Comparison of ENCODE assay signal across 23 mouse cellular contexts in genomic region chr2:27166074-27166473, GRCm38 (mm10). TPM values are rescaled to one million over a fixed set of nuclear protein-coding genes. Genes with fewer than 3 reads are reported as not detected.
DNase-seq lines count a peak whose midpoint lies in the region; ATAC-seq and TF ChIP-seq lines count a peak whose summit lies in the region.
"Had no signal": no experiment of that assay in that cellular context is flagged by ENCODE, and none has a peak within 500 bp of the region (broad histone marks: within the 10 kb centered on the region; RNA-seq: fewer than 3 reads in every experiment).

No protein-coding gene starts in this region.

- H3K36me3 ChIP-seq in thymus, adult 2 months (ENCODE audit: control insufficient read depth, insufficient read depth, low read length) = no peaks in the 10 kb centered on the region
- no peaks in the 10 kb centered on the region for H3K36me3 ChIP-seq in liver, embryonic 12.5 days
- H3K36me3 ChIP-seq: embryonic facial prominence, embryonic 12.5 days; heart, embryonic 15.5 days; stomach, embryonic 15.5 days had no signal

- DNase-seq in thymus, adult 2 months = peak; percentile 12
- DNase-seq in thymus, adult 18-20 months = no peak
- peak; percentile 58 to 61 for DNase-seq in layer of hippocampus, postnatal 10 days (ENCODE audit: low spot score in 2 of 2)
- peak; percentile 26 to 32 for DNase-seq in thymus, postnatal 10 days (ENCODE audit: low spot score in 2 of 2)
- DNase-seq in spleen, postnatal 36 days (ENCODE audit: low spot score in 2 of 2) = no peak
- no peak for DNase-seq in adrenal gland, adult 2 months
- DNase-seq: adrenal gland, adult 8-10 months; cerebellum, adult 9-10 months; gastrocnemius, postnatal 25 days; spleen, adult 18-20 months had no signal

- peaks cover 29% of the 10 kb centered on the region for H3K4me1 ChIP-seq in thymus, adult 2 months (replicated peaks; ENCODE audit: control insufficient read depth, insufficient read depth, low read length)
- H3K4me1 ChIP-seq in liver, embryonic 12.5 days = no peaks in the 10 kb centered on the region

- H3K9me3 ChIP-seq in liver, embryonic 12.5 days (replicated peaks) = no peaks in the 10 kb centered on the region
- H3K9me3 ChIP-seq: embryonic facial prominence, embryonic 12.5 days; heart, embryonic 15.5 days; stomach, embryonic 15.5 days had no signal

- 18% methylated on average over 2 of the region's 2 CpGs for WGBS in thymus, adult 2 months
- WGBS in liver, embryonic 12.5 days (ENCODE audit: insufficient replicate concordance) = 44% methylated on average over 2 of the region's 2 CpGs

- no peak overlapping the region for H3K27ac ChIP-seq in thymus, adult 2 months (ENCODE audit: control insufficient read depth, insufficient read depth, low read length)
- H3K27ac ChIP-seq in liver, embryonic 12.5 days = no peak overlapping the region
- H3K27ac ChIP-seq: hindbrain, postnatal 0 days; macrophage; stomach, embryonic 15.5 days had no signal

- TF ChIP-seq CTCF in thymus, adult 2 months (IDR thresholded peaks at IDR 0.05; ENCODE audit: borderline replicate concordance, control insufficient read depth, extremely low read depth, insufficient read depth, low read length, poor library complexity) = no peak

- no peak for ATAC-seq in liver, embryonic 12.5 days
- ATAC-seq: forebrain, embryonic 14.5 days; hindbrain, postnatal 0 days; intestine, postnatal 0 days had no signal

- no peaks in the 10 kb centered on the region for H3K27me3 ChIP-seq in thymus, adult 2 months (ENCODE audit: control insufficient read depth, insufficient read depth, low read length)
- H3K27me3 ChIP-seq in liver, embryonic 12.5 days (replicated peaks) = peaks cover 6% of the 10 kb centered on the region; the same call in 1 of the 2 replicates
- H3K27me3 ChIP-seq: embryonic facial prominence, embryonic 12.5 days; stomach, embryonic 15.5 days had no signal

- H3K9ac ChIP-seq in liver, embryonic 12.5 days = no peak overlapping the region
- H3K9ac ChIP-seq: embryonic facial prominence, embryonic 12.5 days; heart, embryonic 15.5 days; stomach, embryonic 15.5 days had no signal

- no peak overlapping the region for H3K4me2 ChIP-seq in liver, embryonic 12.5 days
- H3K4me2 ChIP-seq: embryonic facial prominence, embryonic 12.5 days; heart, embryonic 15.5 days; liver, embryonic 11.5 days; midbrain, embryonic 11.5 days; stomach, embryonic 15.5 days had no signal

- no peak for TF ChIP-seq POLR2A in thymus, adult 2 months (IDR thresholded peaks at IDR 0.05; ENCODE audit: control insufficient read depth, extremely low read depth, insufficient read depth, low read length, poor library complexity)

- no peak overlapping the region for H3K4me3 ChIP-seq in thymus, adult 2 months (ENCODE audit: control insufficient read depth, insufficient read depth, low read length)
- H3K4me3 ChIP-seq in liver, embryonic 12.5 days = no peak overlapping the region
- H3K4me3 ChIP-seq: embryonic facial prominence, embryonic 12.5 days; erythroblast, embryonic 14.5 days; heart, embryonic 15.5 days; stomach, embryonic 15.5 days had no signal

RNA-seq across cellular contexts. Expression of gene Dbh, which starts 1.0 kb away (rescaled TPM):
- 0.41 and 0.69 TPM in 2 replicates for polyA plus RNA-seq in thymus, adult 2 months (2012; rRNA removed)
- under 1 TPM; 0.20 to 0.50 TPM for total RNA-seq in layer of hippocampus, postnatal 10 days (2021)
- polyA plus RNA-seq in liver, embryonic 12.5 days (2016; fragmentation: Nextera tagmentation; extraction: Ambion mirVana) = 0.05 and 0.12 TPM in 2 replicates
- total RNA-seq in adrenal gland, adult 2 months (2021) = 100 to 1,000 TPM; 348 to 637 TPM
- polyA plus RNA-seq in adrenal gland, adult 2 months (2012; rRNA removed) = 306 and 321 TPM in 2 replicates
- total RNA-seq: gastrocnemius, postnatal 25 days; hematopoietic stem cell, adult 5-6 weeks had no signal
- polyA plus RNA-seq: erythroblast, embryonic 14.5 days; forebrain, embryonic 14.5 days; macrophage had no signal

RNA-seq across cellular contexts. Expression of gene Fam163b, which starts 23.8 kb away (rescaled TPM):
- polyA plus RNA-seq in thymus, adult 2 months (2012; rRNA removed) = 7.8 and 13.3 TPM in 2 replicates
- 100 to 1,000 TPM; 105 to 107 TPM for total RNA-seq in layer of hippocampus, postnatal 10 days (2021)
- 0.08 TPM in 1 of 2 replicates, not detected in the other for polyA plus RNA-seq in liver, embryonic 12.5 days (2016; fragmentation: Nextera tagmentation; extraction: Ambion mirVana)
- 1 to 10 TPM; 2.1 to 2.9 TPM for total RNA-seq in adrenal gland, adult 2 months (2021)
- polyA plus RNA-seq in adrenal gland, adult 2 months (2012; rRNA removed) = 1.4 and 1.5 TPM in 2 replicates
- total RNA-seq: gastrocnemius, postnatal 25 days; hematopoietic stem cell, adult 5-6 weeks had no signal
- polyA plus RNA-seq: C2C12; erythroblast, embryonic 14.5 days; macrophage had no signal

Comparison
In these comparisons a context has a peak if more than half of its experiments do, and no peak if none do; other contexts are left out.
1. DNase-seq: peak in thymus, adult 2 months (single experiment), layer of hippocampus, postnatal 10 days (2 of 2) and thymus, postnatal 10 days (2 of 2); none in thymus, adult 18-20 months (0 of 2), spleen, postnatal 36 days (0 of 2) and adrenal gland, adult 2 months (single experiment).
2. RNA of gene Dbh, which starts 1.0 kb away (polyA plus RNA-seq): 306 to 321 TPM in adrenal gland, adult 2 months; 0.41 to 0.69 TPM in thymus, adult 2 months and 0.05 to 0.12 TPM in liver, embryonic 12.5 days; every median in the first group is over 100 times any median in the second.